Mouse (Mus musculus) E14TG2a.4 (cell line): ENCODE data around the gene Map3k6.

Source experiments
- H3K27me3 ChIP-seq: 2 replicates; pipeline ENCODE4 v1.6.1; 2014; ENCODE audit warnings: low read length, control low read depth; ENCODE audit not compliant: insufficient read depth
- H3K36me3 ChIP-seq: 2 replicates; pipeline ENCODE4 v1.6.1; 2014; ENCODE audit warnings: low read length, control low read depth; ENCODE audit not compliant: insufficient read depth
- H3K4me1 ChIP-seq: replicated peaks from 2 replicates; pipeline ENCODE4 v1.6.1; 2014; ENCODE audit warnings: low read depth, low read length, control low read depth
- H3K4me3 ChIP-seq: replicated peaks from 2 replicates; pipeline ENCODE4 v1.5.1; 2014; ENCODE audit warnings: mild to moderate bottlenecking, low read length
- H3K9me3 ChIP-seq: 2 replicates; pipeline ENCODE4 v1.6.1; 2014; ENCODE audit warnings: low read length, control low read depth
- CTCF ChIP-seq: conservative IDR thresholded peaks from 2 replicates; pipeline ENCODE4 v1.5.1; 2014; ENCODE audit warnings: low read length
- NANOG ChIP-seq: IDR thresholded peaks from 2 replicates; pipeline ENCODE4 v1.6.1; 2014; ENCODE audit warnings: borderline replicate concordance, low read length, mixed read lengths
- POU5F1 ChIP-seq: IDR thresholded peaks from 2 replicates; pipeline ENCODE4 v1.6.1; 2014; ENCODE audit warnings: low read length, borderline replicate concordance

The Map3k6 gene

DNA sequence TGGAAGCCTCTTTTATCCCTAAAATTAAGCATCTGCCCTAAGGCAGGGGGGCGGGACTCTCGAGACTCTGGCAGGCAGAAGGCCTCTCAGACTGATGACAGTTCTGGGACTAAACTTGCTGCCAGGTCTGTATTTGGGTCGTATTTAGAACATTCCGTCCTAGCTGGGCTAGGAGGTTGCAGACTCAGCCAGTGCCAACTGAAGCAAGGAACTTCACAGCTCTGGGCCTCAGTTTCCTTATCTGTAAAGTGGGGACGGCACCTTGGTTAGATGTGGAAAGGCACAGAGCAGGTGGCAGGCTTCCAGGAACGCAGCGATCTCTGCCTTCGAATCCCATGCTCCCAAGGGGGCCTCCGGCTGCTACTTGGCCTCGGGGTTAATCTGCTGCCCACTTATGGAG, 14.5 kb upstream of the Map3k6 start:
- no peak for TF ChIP-seq NANOG
- TF ChIP-seq POU5F1 = no peak
- TF ChIP-seq CTCF = no peak
- Histone ChIP-seq H3K36me3 (no peaks in the 10 kb centered on the region), H3K4me3 (peak overlapping the region; percentile 59), H3K4me1 (peaks cover 82% of the 10 kb centered on the region), H3K9me3 (no peaks in the 10 kb centered on the region), H3K27me3 (peaks cover 20% of the 10 kb centered on the region)

GRCm38 (mm10) chr4:133227636-133228035, 13.0 kb upstream of the Map3k6 start:
- H3K4me3 ChIP-seq = no peak overlapping the region
- H3K36me3 ChIP-seq = no peaks in the 10 kb centered on the region
- H3K9me3 ChIP-seq = no peaks in the 10 kb centered on the region
- H3K4me1 ChIP-seq = peaks cover 67% of the 10 kb centered on the region
- TF ChIP-seq POU5F1 = no peak
- TF ChIP-seq CTCF = no peak
- TF ChIP-seq NANOG = no peak
- H3K27me3 ChIP-seq = peaks cover 8% of the 10 kb centered on the region

DNA sequence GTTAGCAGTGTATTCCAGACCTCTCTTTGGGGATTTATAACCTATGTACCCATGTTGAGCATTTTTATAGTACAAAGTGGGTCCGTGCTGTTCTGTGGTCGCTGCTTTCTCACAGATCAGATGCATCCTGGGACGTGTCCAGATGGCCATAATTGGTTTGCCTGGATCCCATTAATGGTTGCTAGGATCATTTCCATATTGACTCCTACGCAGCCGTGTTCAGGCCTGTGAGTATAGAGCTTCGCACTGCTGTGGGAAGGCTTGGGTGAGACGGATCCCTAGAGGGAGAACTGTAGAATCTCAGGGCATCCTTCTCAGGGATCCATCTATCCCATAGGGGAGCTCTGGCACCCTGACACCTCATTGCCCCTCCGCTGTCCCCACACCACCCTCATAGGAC, 11.0 kb upstream of the Map3k6 start:
- Histone ChIP-seq H3K27me3 (peaks cover 5% of the 10 kb centered on the region; the same call in 1 of the 2 replicates), H3K4me1 (peaks cover 50% of the 10 kb centered on the region), H3K9me3 (no peaks in the 10 kb centered on the region), H3K4me3 (peak overlapping the region; percentile 45; the same call in 1 of the 2 replicates), H3K36me3 (no peaks in the 10 kb centered on the region)
- TF ChIP-seq POU5F1 (no peak), NANOG (no peak), CTCF (no peak)

GRCm38 (mm10) chr4:133233285-133233976, 7.2 kb upstream of the Map3k6 start:
- Histone ChIP-seq H3K4me1 (peaks cover 25% of the 10 kb centered on the region), H3K27me3 (peaks cover 13% of the 10 kb centered on the region), H3K36me3 (no peaks in the 10 kb centered on the region), H3K4me3 (no peak overlapping the region), H3K9me3 (no peaks in the 10 kb centered on the region)
- TF ChIP-seq NANOG (no peak), POU5F1 (no peak), CTCF (peak; percentile 44)

- Histone ChIP-seq H3K4me3 (no peak overlapping the region), H3K27me3 (peaks cover 16% of the 10 kb centered on the region), H3K4me1 (peaks cover 14% of the 10 kb centered on the region), H3K9me3 (no peaks in the 10 kb centered on the region), H3K36me3 (no peaks in the 10 kb centered on the region)
- TF ChIP-seq CTCF (no peak), POU5F1 (no peak), NANOG (no peak)
Observed at GRCm38 (mm10) chr4:133234771-133235170, 5.8 kb upstream of the Map3k6 start.

DNA sequence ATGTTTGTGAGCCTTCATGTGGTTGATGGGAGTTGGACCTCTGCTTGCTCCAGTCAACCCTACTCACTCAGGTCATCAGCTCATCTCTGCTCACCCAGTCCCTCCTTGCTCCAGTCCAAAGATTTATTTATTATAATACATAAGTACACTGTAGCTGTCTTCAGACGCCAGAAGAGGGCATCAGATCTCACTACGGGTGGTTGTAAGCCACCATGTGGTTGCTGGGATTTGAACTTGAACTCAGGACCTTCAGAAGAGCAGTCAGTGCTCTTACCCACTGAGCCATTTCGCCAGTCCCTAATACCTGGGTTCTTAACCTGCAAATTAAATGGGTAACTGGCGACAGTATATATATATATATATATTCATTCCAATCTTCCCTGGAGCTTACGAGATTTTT, 5.2 kb upstream of the Map3k6 start:
- TF ChIP-seq CTCF = no peak
- no peak for TF ChIP-seq POU5F1
- TF ChIP-seq NANOG = no peak
- no peaks in the 10 kb centered on the region for H3K9me3 ChIP-seq
- no peak overlapping the region for H3K4me3 ChIP-seq
- H3K27me3 ChIP-seq = peaks cover 21% of the 10 kb centered on the region
- peaks cover 14% of the 10 kb centered on the region for H3K4me1 ChIP-seq
- no peaks in the 10 kb centered on the region for H3K36me3 ChIP-seq

DNA sequence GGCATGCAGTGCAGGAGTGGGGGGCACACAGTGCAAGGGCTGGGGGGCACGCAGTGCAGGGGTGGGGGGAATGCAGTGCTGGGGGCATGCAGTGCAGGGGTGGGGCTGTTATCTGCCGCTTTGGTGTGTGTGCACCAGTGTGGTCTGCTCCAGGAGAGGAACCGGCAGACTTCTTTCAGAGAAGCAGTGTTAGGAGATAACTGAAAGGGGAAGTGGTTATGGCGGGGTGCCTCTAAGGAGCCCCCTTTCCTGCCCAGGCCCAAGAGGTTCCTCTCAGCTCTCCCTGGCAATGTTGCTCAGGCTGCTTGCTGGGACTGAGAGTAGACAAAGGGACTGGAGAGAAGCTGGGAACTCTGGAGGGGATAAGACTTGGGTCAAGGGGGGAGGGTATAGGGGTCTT, 2.7 kb upstream of the Map3k6 start:
- peaks cover 29% of the 10 kb centered on the region for H3K4me1 ChIP-seq
- no peak overlapping the region for H3K4me3 ChIP-seq
- TF ChIP-seq NANOG = no peak
- no peak for TF ChIP-seq POU5F1
- TF ChIP-seq CTCF = no peak
- peaks cover 24% of the 10 kb centered on the region for H3K27me3 ChIP-seq
- H3K9me3 ChIP-seq = no peaks in the 10 kb centered on the region
- no peaks in the 10 kb centered on the region for H3K36me3 ChIP-seq

GRCm38 (mm10) chr4:133240934-133241908, 603 bp downstream of the Map3k6 start:
- peaks cover 46% of the 10 kb centered on the region for H3K27me3 ChIP-seq
- H3K36me3 ChIP-seq = no peaks in the 10 kb centered on the region
- peak overlapping the region; percentile 93 for H3K4me3 ChIP-seq
- no peaks in the 10 kb centered on the region for H3K9me3 ChIP-seq
- TF ChIP-seq NANOG = no peak
- TF ChIP-seq POU5F1 = no peak
- no peak for TF ChIP-seq CTCF
- peaks cover 36% of the 10 kb centered on the region for H3K4me1 ChIP-seq
